8 mouse cellular contexts compared by ENCODE assay signal in genomic region chr11:97082977-97083376, GRCm38 (mm10). TPM values are rescaled to one million over a fixed set of nuclear protein-coding genes. Genes with fewer than 3 reads are reported as not detected.
DNase-seq lines count a peak whose midpoint lies in the region; ATAC-seq lines count a peak whose summit lies in the region.

No protein-coding gene starts in this region.

- DNase-seq in frontal cortex, postnatal 14 days (ENCODE audit: low spot score in 2 of 2) = no peak
- DNase-seq in 3134 (ENCODE audit: extremely low read depth, insufficient read length, low spot score) = peak; percentile 41
- peak; percentile 40 to 43 for DNase-seq in adrenal gland, adult 18-20 months (ENCODE audit: low spot score in 2 of 2)
- peak; percentile 34 for DNase-seq in embryo, embryonic 9.5 days (ENCODE audit: extremely low spot score)
- peak; percentile 89 for DNase-seq in induced T-regulatory cell, adult 2 months (ENCODE audit: low read depth)
- peak; percentile 53 to 63 for DNase-seq in lung, adult 18-20 months
- peak; percentile 83 for DNase-seq in splenic B cell, adult 2 months (ENCODE audit: low read depth, low spot score)

- H3K27me3 ChIP-seq in splenic B cell, adult 2 months (ENCODE audit: control insufficient read depth, insufficient read depth, low read length, poor library complexity, severe bottlenecking) = no peaks in the 10 kb centered on the region

- no peaks in the 10 kb centered on the region for H3K36me3 ChIP-seq in splenic B cell, adult 2 months (ENCODE audit: control insufficient read depth, insufficient read depth, low read length, poor library complexity, severe bottlenecking)

- peak; percentile 43; the same call in 1 of the 2 replicates for ATAC-seq in frontal cortex, adult (ENCODE audit: low TSS enrichment)

RNA-seq across cellular contexts. Expression of gene Tbx21, which starts 32.2 kb away (rescaled TPM):
- total RNA-seq in adrenal gland, adult 18-20 months (2021) = under 1 TPM; 0.27 to 0.54 TPM

RNA-seq across cellular contexts. Expression of gene Osbpl7, which starts 32.5 kb away (rescaled TPM):
- 1 to 10 TPM; 5.2 to 6.6 TPM for total RNA-seq in adrenal gland, adult 18-20 months (2021)

RNA-seq across cellular contexts. Expression of gene Mrpl10, which starts 41.6 kb away (rescaled TPM):
- total RNA-seq in adrenal gland, adult 18-20 months (2021) = 100 to 1,000 TPM; 128 to 134 TPM

RNA-seq across cellular contexts. Expression of gene Lrrc46, which starts 41.8 kb away (rescaled TPM):
- total RNA-seq in adrenal gland, adult 18-20 months (2021) = under 1 TPM; 0.60 to 0.74 TPM

RNA-seq across cellular contexts. Expression of gene Scrn2, which starts 53.2 kb away (rescaled TPM):
- total RNA-seq in adrenal gland, adult 18-20 months (2021) = 10 to 100 TPM; 14.6 to 16.8 TPM

Comparison
In these comparisons a context has a peak if more than half of its experiments do, and no peak if none do; other contexts are left out.
1. DNase-seq: peak in 3134 (single experiment), adrenal gland, adult 18-20 months (2 of 2), embryo, embryonic 9.5 days (single experiment), induced T-regulatory cell, adult 2 months (single experiment), lung, adult 18-20 months (2 of 2) and splenic B cell, adult 2 months (single experiment); none in frontal cortex, postnatal 14 days (0 of 2).